Mouse (Mus musculus) thymus, adult 2 months (tissue): Measurements from ENCODE around the gene Mgmt.

Experiments used
- CTCF ChIP-seq: fragments of 200-500 bp; IDR thresholded peaks from 2 replicates; pipeline ENCODE4 v1.5.1; 2012; ENCODE audit warnings: mild to moderate bottlenecking, control low read depth, low read length, moderate library complexity, borderline replicate concordance; ENCODE audit not compliant: control insufficient read depth, poor library complexity, insufficient read depth; ENCODE audit errors: extremely low read depth
- POLR2A ChIP-seq: fragments of 200-500 bp; IDR thresholded peaks from 2 replicates; pipeline ENCODE4 v1.6.1; 2012; ENCODE audit warnings: mild to moderate bottlenecking, low read length, control low read depth, moderate library complexity; ENCODE audit not compliant: control insufficient read depth, poor library complexity, insufficient read depth; ENCODE audit errors: extremely low read depth

DNA sequence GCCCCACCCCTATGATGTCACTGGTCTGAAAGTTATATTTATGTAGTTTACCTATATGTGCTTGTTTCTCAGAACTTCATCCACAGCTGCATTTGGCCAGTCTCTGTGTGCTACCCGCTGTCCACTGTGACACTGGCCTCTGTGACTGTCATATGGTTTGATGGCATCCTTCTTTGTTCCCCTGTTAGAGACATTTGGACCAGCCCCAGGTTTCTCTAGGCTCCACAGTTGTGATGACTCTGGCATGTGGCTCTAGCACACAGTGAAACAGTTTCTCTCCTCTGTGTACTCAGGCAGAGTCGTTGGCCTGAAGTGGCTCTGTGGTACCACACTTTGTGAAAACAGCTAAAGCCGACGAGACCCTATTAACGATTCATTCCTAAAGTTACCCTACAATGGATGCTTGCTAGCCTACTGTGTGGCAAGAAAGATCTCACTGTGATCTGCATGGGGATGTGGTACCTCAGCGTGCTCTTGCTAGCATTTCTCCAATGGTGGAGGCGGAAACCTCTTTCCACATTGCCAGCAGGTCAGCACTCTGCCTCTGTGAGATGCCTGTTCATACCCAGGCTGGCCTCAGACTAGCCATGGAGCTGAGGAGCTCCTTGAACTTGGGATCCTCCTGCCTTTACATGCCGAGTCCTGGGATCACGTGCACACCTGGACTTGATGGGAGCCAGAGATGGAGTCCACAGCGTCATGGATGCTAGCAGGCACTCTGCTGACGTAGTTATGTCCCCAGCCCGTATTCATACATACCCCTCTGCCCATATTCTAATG lies 26.8 kb downstream of the Mgmt start:
- TF ChIP-seq CTCF = no peak
- TF ChIP-seq POLR2A = no peak
